Mouse (Mus musculus) stomach, postnatal 0 days (tissue): ENCODE data around the gene Col9a1.

Source experiments
- CTCF ChIP-seq: IDR thresholded peaks from 2 replicates; pipeline ENCODE4 v1.5.1; 2016; ENCODE audit warnings: antibody characterized with exemption, low read depth, mild to moderate bottlenecking, moderate library complexity
- EP300 ChIP-seq: optimal IDR thresholded peaks from 2 replicates; pipeline ENCODE3; 2016; ENCODE audit warnings: antibody characterized with exemption

GRCm38 (mm10) chr1:24240039-24240691 is 62.8 kb downstream of the Col9a1 start:
- TF ChIP-seq CTCF (no peak), EP300 (no peak)
